Mouse (Mus musculus) activated CD4-positive, CD25-positive, alpha-beta regulatory T cell, adult 4 months (primary cell): ENCODE results near the gene Lamb1. TPM values are rescaled to one million over a fixed set of nuclear protein-coding genes. Genes with fewer than 3 reads are reported as not detected.

Experiments used
- ATAC-seq: one replicate; pipeline ENCODE4 v1.8.0; 2017
- polyA plus RNA-seq, 2 experiments: library from polyadenylated mRNA; unstranded; fragments of 100-300 nt; shearing (Covaris generic); gene quantifications; one replicate each; pipeline ENCODE4 v1.2.1; 2017

Lamb1 gene
- polyA plus RNA-seq, 2 experiments from 2014 or later: not detected

DNA sequence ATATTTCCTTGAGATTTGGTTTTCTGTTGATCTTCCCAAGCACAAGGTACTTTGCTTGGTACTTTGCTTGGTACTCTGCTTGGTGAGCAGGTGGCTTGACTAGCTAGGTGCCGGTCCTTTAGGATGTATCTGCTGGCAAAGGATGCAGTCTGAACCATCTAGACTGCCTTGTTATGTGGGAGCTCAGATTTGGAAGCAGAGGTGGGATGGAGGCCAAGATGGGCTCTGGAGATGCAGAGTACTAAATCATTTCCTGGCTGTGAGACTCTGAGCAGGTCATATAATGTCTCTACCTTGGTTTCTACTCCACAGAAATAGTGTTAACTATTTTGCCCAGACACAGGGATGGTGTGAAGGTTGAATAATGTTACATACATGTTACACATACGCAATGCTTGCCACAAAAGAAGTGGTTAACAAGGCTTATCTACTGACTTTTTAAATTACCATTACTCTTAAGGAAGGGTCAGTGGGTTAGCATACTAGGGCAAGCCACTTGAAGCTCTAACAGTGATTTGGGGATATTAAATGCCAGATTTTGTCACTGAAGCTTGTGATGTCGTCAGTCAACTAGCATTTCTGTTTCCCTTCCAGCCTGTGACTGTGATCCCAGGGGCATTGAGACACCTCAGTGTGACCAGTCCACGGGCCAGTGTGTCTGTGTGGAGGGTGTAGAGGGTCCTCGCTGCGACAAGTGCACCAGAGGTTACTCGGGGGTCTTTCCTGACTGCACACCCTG lies 52.8 kb downstream of the Lamb1 start:
- no peak for ATAC-seq

DNA sequence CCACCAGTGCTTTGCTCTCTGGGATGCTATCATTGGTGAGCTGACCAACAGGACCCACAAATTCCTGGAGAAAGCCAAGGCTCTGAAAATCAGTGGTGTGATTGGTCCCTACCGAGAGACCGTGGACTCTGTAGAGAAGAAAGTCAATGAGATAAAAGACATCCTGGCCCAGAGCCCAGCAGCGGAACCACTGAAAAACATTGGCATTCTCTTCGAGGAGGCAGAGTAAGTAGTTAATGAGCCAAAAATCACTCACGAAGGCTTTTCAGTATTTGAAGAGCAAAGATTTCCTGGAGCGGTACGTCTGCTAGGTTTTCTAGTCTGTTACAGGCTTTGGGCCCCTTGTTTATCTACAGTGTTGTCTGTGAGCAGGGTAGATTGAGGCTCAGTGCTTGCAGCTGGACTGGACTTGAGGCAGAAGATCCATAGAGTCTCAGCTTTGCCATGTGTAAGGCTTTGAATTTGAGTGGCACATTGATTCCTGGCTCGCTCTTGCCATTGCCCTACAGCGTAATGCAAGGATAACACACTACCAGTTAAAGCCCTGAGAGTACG lies 53.5 kb downstream of the Lamb1 start:
- ATAC-seq: no peak

DNA sequence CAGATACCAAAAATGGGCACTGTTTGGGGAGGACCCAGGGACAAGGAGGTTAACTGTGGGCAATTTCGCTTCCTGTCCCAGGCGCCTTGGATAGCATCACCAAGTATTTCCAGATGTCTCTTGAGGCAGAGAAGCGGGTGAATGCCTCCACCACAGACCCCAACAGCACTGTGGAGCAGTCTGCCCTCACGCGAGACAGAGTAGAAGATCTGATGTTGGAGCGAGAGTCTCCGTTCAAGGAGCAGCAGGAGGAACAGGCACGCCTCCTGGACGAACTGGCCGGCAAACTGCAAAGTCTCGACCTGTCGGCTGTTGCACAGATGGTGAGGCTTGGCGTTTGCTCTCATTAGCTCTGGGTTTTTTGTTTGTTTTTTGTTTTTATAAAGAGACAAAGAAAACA lies 55.8 kb downstream of the Lamb1 start:
- ATAC-seq: no peak

DNA sequence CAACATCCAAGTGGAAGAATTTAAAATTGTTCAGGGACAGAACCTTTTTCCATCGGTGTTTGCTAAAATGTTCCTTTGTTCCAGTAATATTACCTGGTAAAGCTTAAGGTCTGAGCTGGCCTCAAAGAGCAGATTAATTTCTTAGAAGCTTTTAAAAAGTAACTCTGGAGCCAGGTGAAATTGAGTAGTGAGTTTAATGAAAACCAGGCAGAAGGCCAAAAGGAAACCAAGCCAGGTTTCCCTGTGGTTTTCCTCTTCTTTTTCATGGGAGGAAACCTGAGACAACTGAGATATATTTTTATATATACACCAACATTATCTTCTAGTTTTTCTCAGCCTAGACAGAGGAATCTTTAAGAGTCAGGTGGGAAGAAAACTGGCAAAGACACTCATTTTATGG lies 56.5 kb downstream of the Lamb1 start:
- no peak for ATAC-seq

DNA sequence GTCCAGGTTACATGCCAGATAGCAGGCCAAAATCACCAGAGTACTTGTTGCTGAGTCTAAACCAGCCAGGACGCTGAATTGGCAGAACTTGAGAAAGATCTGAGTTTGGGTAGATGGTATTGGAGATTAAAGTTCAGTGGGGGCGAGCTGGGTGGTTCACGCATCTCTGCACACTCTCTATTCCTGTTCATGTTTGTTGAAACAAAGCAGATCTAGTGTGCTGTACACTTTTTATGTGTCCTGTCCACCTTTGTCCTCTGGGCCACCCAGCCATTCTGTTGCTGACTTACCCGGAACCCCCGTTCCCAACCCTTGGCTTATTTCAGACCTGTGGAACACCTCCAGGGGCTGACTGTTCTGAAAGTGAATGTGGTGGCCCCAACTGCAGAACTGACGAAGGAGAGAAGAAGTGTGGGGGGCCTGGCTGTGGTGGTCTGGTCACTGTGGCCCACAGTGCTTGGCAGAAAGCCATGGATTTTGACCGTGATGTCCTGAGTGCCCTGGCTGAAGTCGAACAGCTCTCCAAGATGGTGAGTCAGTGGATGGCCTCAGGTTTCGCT lies 58.2 kb downstream of the Lamb1 start:
- no peak for ATAC-seq

DNA sequence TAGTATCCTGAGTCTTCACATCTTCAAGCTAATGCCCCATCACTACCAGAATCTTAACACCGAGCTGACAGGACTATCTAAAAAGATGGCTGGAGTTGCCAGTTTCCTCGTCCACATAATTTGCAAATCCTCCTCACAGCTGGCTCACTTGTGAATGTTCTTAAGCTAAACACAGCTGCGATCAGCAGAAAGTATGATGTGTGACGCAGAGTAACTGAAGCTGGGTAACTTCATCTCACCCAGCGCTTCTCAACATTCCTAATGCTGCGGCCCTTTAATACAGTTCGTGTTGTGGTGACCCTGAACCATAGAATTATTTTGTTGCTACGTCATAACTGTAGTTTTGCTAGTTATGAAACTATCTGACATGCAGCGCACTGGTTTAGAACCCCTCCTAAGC lies 62.1 kb downstream of the Lamb1 start:
- ATAC-seq: no peak

DNA sequence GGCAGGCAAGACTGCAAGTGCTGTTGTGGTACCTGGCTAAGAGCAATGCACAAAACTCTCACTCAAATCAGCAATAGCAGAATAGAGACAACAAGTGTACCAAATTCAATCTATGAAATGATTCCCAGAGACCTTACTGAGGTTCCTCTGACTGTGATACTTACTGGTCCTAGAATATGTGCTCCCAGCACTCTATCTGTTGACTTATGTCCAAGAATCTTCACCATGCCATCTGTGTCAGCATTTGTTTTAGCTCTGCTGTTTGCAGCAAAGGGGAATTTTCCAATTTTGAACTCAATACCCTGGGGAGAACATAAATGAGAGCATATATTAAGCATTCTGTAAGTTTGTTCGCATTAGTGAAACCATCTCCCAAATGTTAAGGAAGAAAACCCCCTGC lies 68.2 kb downstream of the Lamb1 start:
- ATAC-seq: no peak

DNA sequence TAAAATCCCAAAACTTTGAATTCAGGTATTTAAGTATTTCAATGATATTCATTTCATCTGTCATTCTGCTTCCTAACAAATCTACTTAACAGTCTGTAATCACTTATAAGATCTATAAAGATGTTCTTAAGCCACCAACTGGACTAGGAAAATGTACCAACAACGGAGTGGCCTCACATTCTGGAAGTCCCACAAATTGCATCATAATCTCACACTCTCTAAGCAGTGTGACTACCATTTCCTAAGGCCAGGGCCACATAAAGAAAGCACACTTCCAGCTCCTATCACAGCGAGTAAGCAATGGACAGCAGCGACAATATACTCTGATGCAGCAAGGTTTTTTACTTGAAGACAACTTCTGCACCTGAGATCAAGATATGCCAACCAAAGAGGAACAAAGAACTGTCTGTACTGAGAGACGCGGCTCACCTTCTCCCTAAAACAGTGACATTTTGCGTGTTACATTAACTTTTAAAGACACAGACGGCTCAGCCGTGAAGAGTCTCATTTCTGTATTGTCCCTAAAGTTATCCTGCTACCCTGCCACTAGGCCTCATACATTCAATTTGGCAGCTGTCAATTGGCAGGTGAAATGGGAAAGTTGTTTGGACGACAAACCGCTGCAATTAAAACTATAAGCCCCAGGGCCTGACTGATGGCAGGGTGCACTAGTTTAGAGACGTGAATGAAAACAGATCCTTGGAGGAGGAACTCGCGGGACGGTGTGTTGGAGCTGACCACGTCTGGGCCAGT lies 85.3 kb downstream of the Lamb1 start:
- ATAC-seq: no peak

DNA sequence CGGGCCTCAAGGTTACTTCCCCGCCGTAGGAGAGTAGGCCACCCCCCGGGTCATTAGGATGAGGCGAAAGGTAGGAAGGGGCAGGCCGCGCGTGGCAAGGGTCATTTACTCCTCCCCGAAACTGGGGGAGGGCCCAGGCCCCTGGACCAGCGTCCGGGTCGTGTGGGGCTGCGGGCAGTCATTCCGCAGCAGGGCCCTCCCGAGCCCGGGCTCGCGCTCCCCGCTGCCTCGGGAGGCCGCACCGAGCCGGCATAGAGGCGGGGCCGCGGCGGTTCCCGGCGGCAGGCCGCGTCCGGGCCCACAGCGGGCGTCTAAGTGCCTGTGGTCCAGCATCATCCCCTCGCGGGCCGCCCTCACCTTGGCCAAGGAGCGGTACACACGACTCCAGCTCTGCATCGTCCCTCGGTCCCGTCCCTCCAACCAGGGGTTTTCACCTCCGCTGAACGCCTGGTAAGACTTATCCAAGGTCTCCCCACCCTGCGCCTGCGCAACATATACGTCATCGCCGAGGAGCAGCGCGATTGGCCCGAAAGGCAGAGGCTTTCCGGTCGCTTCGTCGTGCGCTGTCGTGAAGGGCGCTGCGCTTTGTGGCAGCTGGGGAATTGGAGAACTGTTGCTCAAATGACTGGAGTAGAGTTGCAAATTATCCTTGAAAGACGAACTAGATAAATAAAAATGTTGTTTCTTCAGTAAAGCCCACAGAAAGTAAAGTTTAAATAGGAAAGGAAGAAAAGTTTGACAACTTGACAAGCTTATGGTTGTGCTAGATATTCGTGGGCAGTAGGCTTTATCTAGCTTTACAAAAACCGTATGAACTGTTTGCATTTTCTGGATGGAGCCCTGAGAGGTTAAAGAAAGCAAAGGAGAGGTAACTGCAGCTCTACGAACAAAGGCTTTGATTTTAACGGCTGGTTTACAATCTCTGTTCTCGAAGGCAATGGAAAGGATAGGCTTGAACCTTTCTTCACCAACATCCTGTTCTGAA lies 86.2 kb downstream of the Lamb1 start, which contains the start of gene Dld:
Dld (minus strand) TSS at position 510 of the 985 bp plus-strand sequence.
- ATAC-seq: peak; percentile 97

DNA sequence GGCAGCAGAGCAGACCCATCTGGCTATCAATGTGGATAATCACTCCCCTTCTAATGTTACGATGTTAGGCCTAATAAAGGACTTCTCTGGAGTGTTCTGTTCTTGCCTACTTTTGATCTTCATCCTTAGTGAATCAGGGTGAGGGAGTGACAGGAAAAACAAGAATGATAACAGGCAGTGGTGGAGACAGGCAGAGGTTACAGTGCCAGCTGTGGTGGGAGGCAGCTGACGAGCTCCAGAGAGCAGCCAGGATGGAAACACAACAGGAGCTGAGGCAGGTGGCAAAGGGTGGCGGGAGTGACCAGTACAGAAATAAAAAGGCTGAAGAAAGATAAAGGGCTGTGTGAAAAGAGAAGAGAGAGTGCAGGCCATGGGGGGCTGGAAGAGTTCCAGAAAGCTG lies 101.4 kb downstream of the Lamb1 start:
- no peak for ATAC-seq

DNA sequence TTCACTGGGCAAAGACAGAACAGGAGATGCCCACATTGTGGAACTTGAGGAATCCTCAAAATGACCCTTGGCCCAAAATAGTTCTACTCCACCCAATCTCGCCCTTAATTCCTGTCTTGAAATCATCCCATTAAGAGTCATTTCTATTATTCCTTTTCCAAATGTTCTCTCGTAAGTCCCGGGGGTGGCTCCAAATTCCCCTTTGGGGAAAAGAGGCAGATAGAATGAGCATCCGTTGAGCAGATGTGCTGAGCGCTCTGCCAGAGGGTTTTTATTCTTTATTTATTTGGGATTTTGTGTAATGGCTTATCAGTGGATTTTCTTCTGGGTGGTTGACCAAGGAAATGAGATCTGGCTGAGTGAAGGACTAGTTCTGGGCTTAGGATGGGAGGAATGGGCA lies 102.7 kb downstream of the Lamb1 start:
- ATAC-seq: no peak

DNA sequence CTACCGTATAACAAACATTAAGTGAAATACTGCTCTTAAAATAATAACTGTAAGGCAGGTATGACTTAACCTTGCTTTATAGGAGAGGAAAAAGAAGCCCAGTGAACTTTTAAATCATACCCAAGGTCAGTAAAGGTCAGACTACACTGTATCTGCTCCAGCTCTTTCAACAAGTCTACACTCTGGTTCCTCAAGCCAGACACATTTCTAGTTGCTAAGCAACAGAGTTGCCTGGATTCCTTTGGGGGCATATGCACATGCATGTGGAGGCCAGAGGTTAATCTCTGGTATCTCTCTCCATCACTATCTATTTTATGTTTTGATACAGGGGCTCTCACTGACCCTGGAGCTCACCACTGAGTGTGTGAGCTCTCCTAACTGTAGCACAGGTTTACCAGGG lies 104.1 kb downstream of the Lamb1 start:
- ATAC-seq: no peak

DNA sequence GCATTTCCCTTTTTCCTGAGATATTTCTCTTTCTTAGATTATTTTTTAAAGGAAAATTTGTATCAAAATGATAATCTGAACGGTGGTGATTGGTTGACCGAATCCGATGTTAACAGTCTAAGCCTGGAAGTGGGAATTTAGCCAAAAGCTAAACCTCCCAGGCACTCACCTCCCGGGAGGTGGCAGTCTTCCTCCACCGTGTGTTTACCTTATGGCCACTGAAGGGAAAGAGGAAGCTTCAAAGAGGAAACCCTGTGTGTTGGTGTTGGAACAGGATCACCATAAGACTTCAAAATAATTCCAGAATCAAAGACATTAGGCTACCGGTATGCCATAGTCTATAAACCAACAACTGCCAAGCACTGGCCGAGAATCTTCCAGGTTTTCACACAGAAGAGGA lies 104.6 kb downstream of the Lamb1 start:
- no peak for ATAC-seq

DNA sequence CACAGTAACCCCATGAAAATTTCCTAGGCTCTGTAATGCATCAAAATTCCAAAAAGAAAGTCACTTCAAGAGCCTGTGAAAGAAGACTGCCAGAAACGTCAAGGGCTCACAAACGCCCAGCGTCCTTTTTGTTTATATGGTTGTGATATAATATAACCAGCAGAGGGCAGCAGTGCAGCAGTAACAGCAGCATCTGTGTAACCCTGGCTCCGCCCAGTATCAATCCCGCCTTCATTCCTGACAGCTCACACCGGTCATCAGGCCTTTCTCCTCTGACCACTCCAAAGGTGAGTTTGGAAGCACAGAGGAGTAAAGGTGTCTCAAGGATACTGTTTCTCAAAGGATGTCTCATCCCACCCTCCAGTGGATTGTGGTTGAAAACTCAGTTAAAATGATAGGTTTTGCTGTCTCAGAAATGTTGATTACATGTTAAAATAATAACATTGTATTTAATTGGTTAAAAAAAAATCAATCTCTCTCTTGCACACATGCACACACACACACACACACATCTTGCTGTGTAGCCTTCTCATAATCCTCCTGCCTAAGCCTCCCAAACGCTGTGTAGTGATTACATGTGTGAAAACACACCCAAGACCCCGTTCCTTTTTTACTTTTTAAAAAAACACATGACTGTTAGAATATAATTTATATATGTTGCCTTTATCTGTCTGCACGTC lies 109.7 kb downstream of the Lamb1 start:
- ATAC-seq: peak; percentile 63

DNA sequence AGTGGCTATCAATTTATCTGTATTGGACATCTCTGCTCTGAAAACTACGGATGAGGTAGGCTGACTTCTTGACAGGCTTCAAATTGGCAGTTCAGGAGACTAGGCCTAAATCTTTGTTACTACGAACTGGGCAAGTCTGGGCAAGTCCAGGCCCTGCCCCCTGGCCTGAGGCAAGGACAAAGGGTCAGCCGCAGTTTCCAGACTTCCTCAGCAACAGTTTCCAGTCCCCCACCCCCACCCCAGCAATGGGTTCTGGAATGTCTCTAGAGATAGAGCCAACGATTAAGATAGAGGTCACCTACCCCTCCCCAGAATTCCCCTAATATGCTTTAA lies 110.2 kb downstream of the Lamb1 start:
- ATAC-seq: no peak

DNA sequence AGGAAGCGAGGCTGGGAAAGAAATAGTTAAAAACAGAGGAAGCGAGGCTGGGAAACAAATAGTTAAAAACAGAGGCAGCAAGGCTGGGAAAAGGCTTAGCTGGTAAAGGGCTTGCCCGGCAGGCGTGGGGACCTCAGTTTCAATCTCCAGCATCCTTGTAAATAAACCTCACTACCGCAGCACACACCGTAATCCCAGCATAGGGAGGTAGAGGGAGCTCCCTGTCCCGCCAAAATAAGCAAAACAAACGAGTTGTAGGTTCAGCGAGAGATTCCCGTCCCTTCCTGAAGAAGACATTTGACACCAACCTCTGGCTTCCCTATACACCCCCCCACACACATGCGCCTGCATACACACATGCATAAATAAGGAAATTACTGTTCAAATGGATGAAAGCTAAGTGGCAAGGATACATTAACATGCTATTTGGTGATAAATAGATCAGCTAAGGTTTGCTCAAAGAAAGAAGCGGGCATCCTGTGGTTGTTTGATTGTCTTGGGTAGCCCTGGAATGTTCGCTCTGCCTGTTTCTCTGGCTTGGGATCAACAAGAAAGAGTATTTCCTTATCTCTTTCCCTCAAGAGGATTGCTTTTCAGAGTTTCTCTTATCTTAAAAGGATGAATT lies 111.4 kb downstream of the Lamb1 start:
- ATAC-seq: no peak

DNA sequence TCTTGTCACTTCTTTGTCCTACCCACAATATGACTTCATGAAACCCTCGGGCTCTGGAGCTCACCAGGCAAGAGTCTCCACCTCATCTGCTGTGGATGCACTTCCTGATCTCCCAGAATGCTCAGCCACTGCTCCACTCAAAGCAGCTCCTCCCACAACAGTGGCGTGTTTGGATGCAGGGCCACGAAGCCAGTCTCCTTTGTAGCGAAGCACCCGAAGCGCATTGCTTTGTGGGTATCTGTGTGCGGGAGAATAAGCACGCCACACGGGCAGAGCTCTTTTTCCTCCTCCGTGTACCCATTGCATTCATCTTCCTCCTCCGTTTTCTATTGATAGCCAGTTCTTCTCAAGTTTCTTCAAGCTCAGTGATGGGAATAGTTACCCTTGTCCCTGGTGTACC lies 112.2 kb downstream of the Lamb1 start:
- no peak for ATAC-seq
